Mouse (Mus musculus): Measurements from ENCODE around the gene Gabrr2.

GRCm38 (mm10) chr4:33032045-33032444 is 30.8 kb upstream of the Gabrr2 start:
- no peak for TF ChIP-seq MAFK (IDR thresholded peaks at IDR 0.05; ENCODE audit: insufficient read depth, low read depth, low read length)
- no peak for TF ChIP-seq HCFC1 (IDR thresholded peaks at IDR 0.05; ENCODE audit: borderline replicate concordance, insufficient read depth, low read length)
- no peak for TF ChIP-seq CHD2 (IDR thresholded peaks at IDR 0.05; ENCODE audit: low read depth, low read length)
